Mouse (Mus musculus) olfactory bulb, adult 2 months (tissue): ENCODE results near the gene Nxnl2.

Experiments
- CTCF ChIP-seq: fragments of 200-500 bp; IDR thresholded peaks from 2 replicates; pipeline ENCODE4 v1.5.1; 2012; ENCODE audit warnings: low read depth, mild to moderate bottlenecking, low read length, moderate library complexity; ENCODE audit not compliant: insufficient read depth
- POLR2A ChIP-seq: fragments of 200-500 bp; IDR thresholded peaks from 2 replicates; pipeline ENCODE4 v1.6.1; 2012; ENCODE audit warnings: mild to moderate bottlenecking, low read depth, low read length, moderate library complexity; ENCODE audit not compliant: insufficient read depth

GRCm38 (mm10) chr13:51128417-51128816, 42.4 kb upstream of the Nxnl2 start:
- TF ChIP-seq POLR2A, result no peak
- no peak for TF ChIP-seq CTCF
